In genomic region chr6:113331721-113332120, GRCm38 (mm10) we compare ENCODE assay signal across 17 mouse cellular contexts. TPM values are rescaled to one million over a fixed set of nuclear protein-coding genes. Genes with fewer than 3 reads are reported as not detected.
DNase-seq lines count a peak whose midpoint lies in the region; ATAC-seq lines count a peak whose summit lies in the region.
"Had no signal": no experiment of that assay in that cellular context is flagged by ENCODE, and none has a peak within 500 bp of the region (broad histone marks: within the 10 kb centered on the region; RNA-seq: fewer than 3 reads in every experiment).

No protein-coding gene starts in this region.

- no peak overlapping the region for H3K4me2 ChIP-seq in midbrain, embryonic 11.5 days
- no peak overlapping the region for H3K4me2 ChIP-seq in midbrain, embryonic 15.5 days
- H3K4me2 ChIP-seq: embryonic facial prominence, embryonic 12.5 days had no signal

- DNase-seq in heart, adult 11 months, result peak; percentile 92
- DNase-seq in heart, adult 8-10 months (ENCODE audit: low spot score), result no peak
- DNase-seq in midbrain, embryonic 11.5 days (ENCODE audit: low spot score, missing footprints), result peak; percentile 26
- no peak for DNase-seq in adrenal gland, adult 8-10 months
- DNase-seq: adrenal gland, adult 2 months; adrenal gland, postnatal 14 days; adrenal gland, postnatal 36 days; cerebellum, adult 11-12 months; cerebellum, adult 2 months; cerebellum, adult 9-10 months; cerebellum, postnatal 10 days; cerebellum, postnatal 25 days; forebrain, postnatal 0 days had no signal

- H3K4me1 ChIP-seq in midbrain, embryonic 11.5 days (ENCODE audit: control insufficient read depth, insufficient read depth, low read length), result peaks cover 5% of the 10 kb centered on the region; the same call in 1 of the 2 replicates
- peaks cover 6% of the 10 kb centered on the region; the same call in 1 of the 2 replicates for H3K4me1 ChIP-seq in midbrain, embryonic 15.5 days

- no peaks in the 10 kb centered on the region for H3K9me3 ChIP-seq in midbrain, embryonic 11.5 days (ENCODE audit: control insufficient read depth, low read length)
- H3K9me3 ChIP-seq in midbrain, embryonic 15.5 days, result no peaks in the 10 kb centered on the region
- H3K9me3 ChIP-seq: embryonic facial prominence, embryonic 10.5 days; embryonic facial prominence, embryonic 12.5 days had no signal

- no peak overlapping the region for H3K9ac ChIP-seq in midbrain, embryonic 11.5 days (ENCODE audit: low read length)
- no peak overlapping the region for H3K9ac ChIP-seq in midbrain, embryonic 15.5 days
- H3K9ac ChIP-seq: embryonic facial prominence, embryonic 12.5 days; forebrain, postnatal 0 days had no signal

- no peak overlapping the region for H3K27ac ChIP-seq in midbrain, embryonic 11.5 days (ENCODE audit: low read depth, low read length)
- H3K27ac ChIP-seq in midbrain, embryonic 15.5 days, result no peak overlapping the region
- H3K27ac ChIP-seq: embryonic facial prominence, embryonic 10.5 days; embryonic facial prominence, embryonic 12.5 days had no signal

- 91% methylated on average over 11 of the region's 11 CpGs for WGBS in midbrain, embryonic 11.5 days
- 91% methylated on average over 11 of the region's 11 CpGs for WGBS in midbrain, embryonic 15.5 days

- ATAC-seq in midbrain, embryonic 11.5 days (ENCODE audit: low FRiP score), result no peak
- no peak for ATAC-seq in midbrain, embryonic 15.5 days (replicated peaks)
- ATAC-seq: forebrain, embryonic 14.5 days; forebrain, postnatal 0 days had no signal

- peaks cover 5% of the 10 kb centered on the region; the same call in 1 of the 2 replicates for H3K36me3 ChIP-seq in midbrain, embryonic 11.5 days (ENCODE audit: control insufficient read depth, insufficient read depth, low read length)
- H3K36me3 ChIP-seq in midbrain, embryonic 15.5 days (replicated peaks), result peaks cover 14% of the 10 kb centered on the region; the same call in 1 of the 2 replicates

- no peaks in the 10 kb centered on the region for H3K27me3 ChIP-seq in midbrain, embryonic 11.5 days (ENCODE audit: control insufficient read depth, insufficient read depth, low read length)
- H3K27me3 ChIP-seq in midbrain, embryonic 15.5 days (replicated peaks), result no peaks in the 10 kb centered on the region
- H3K27me3 ChIP-seq: embryonic facial prominence, embryonic 12.5 days had no signal

- H3K4me3 ChIP-seq in midbrain, embryonic 11.5 days (ENCODE audit: low read depth, low read length), result no peak overlapping the region
- no peak overlapping the region for H3K4me3 ChIP-seq in midbrain, embryonic 15.5 days
- H3K4me3 ChIP-seq: embryonic facial prominence, embryonic 10.5 days; embryonic facial prominence, embryonic 12.5 days had no signal

RNA-seq across cellular contexts. Expression of gene Ogg1, which starts 4.9 kb away (rescaled TPM):
- 1 to 10 TPM; 4.8 to 6.6 (median 5.0) TPM for total RNA-seq in heart, adult 8-10 months (2022)
- polyA plus RNA-seq in midbrain, embryonic 11.5 days (2014; fragmentation: Nextera tagmentation; extraction: Ambion mirVana), result 12.2 and 13.8 TPM in 2 replicates
- polyA plus RNA-seq in midbrain, embryonic 15.5 days (2015; fragmentation: Nextera tagmentation; extraction: Ambion mirVana), result 9.6 and 11.1 TPM in 2 replicates
- total RNA-seq in adrenal gland, adult 8-10 months (2022), result 10 to 100 TPM; 14.4 to 21.7 (median 17.1) TPM

RNA-seq across cellular contexts. Expression of gene Camk1, which starts 12.1 kb away (rescaled TPM):
- 10 to 100 TPM; 60.0 to 79.3 (median 71.7) TPM for total RNA-seq in heart, adult 8-10 months (2022)
- polyA plus RNA-seq in midbrain, embryonic 11.5 days (2014; fragmentation: Nextera tagmentation; extraction: Ambion mirVana), result 61.6 and 65.4 TPM in 2 replicates
- 117 and 124 TPM in 2 replicates for polyA plus RNA-seq in midbrain, embryonic 15.5 days (2015; fragmentation: Nextera tagmentation; extraction: Ambion mirVana)
- 10 to 100 TPM; 50.1 to 74.6 (median 64.6) TPM for total RNA-seq in adrenal gland, adult 8-10 months (2022)

RNA-seq across cellular contexts. Expression of gene Brpf1, which starts 24.8 kb away (rescaled TPM):
- 10 to 100 TPM; 13.2 to 16.0 (median 14.7) TPM for total RNA-seq in heart, adult 8-10 months (2022)
- polyA plus RNA-seq in midbrain, embryonic 11.5 days (2014; fragmentation: Nextera tagmentation; extraction: Ambion mirVana), result 20.1 and 22.8 TPM in 2 replicates
- 17.9 and 18.9 TPM in 2 replicates for polyA plus RNA-seq in midbrain, embryonic 15.5 days (2015; fragmentation: Nextera tagmentation; extraction: Ambion mirVana)
- total RNA-seq in adrenal gland, adult 8-10 months (2022), result 10 to 100 TPM; 19.5 to 32.3 (median 29.5) TPM

RNA-seq across cellular contexts. Expression of gene Tada3, which starts 46.0 kb away (rescaled TPM):
- 10 to 100 TPM; 20.7 to 23.8 (median 23.2) TPM for total RNA-seq in heart, adult 8-10 months (2022)
- 59.3 and 62.4 TPM in 2 replicates for polyA plus RNA-seq in midbrain, embryonic 11.5 days (2014; fragmentation: Nextera tagmentation; extraction: Ambion mirVana)
- polyA plus RNA-seq in midbrain, embryonic 15.5 days (2015; fragmentation: Nextera tagmentation; extraction: Ambion mirVana), result 80.4 and 81.6 TPM in 2 replicates
- 10 to 100 TPM; 39.3 to 47.1 (median 43.4) TPM for total RNA-seq in adrenal gland, adult 8-10 months (2022)

RNA-seq across cellular contexts. Expression of gene Arpc4, which starts 46.2 kb away (rescaled TPM):
- total RNA-seq in heart, adult 8-10 months (2022), result 10 to 100 TPM; 58.5 to 72.8 (median 62.0) TPM
- polyA plus RNA-seq in midbrain, embryonic 11.5 days (2014; fragmentation: Nextera tagmentation; extraction: Ambion mirVana), result 188 and 208 TPM in 2 replicates
- 430 and 433 TPM in 2 replicates for polyA plus RNA-seq in midbrain, embryonic 15.5 days (2015; fragmentation: Nextera tagmentation; extraction: Ambion mirVana)
- 100 to 1,000 TPM; 199 to 228 (median 204) TPM for total RNA-seq in adrenal gland, adult 8-10 months (2022)

Comparison
In these comparisons a context has a peak if more than half of its experiments do, and no peak if none do; other contexts are left out.
1. DNase-seq: peak in heart, adult 11 months (single experiment) and midbrain, embryonic 11.5 days (single experiment); none in heart, adult 8-10 months (single experiment) and adrenal gland, adult 8-10 months (single experiment).